In genomic region chr1:38856196-38856595, GRCm38 (mm10) we compare ENCODE assay signal across 8 mouse cellular contexts. TPM values are rescaled to one million over a fixed set of nuclear protein-coding genes. Genes with fewer than 3 reads are reported as not detected.
DNase-seq lines count a peak whose midpoint lies in the region; ATAC-seq lines count a peak whose summit lies in the region.

No protein-coding gene starts in this region.

- no peaks in the 10 kb centered on the region for H3K27me3 ChIP-seq in stomach, embryonic 15.5 days (replicated peaks)

- H3K27ac ChIP-seq in stomach, embryonic 15.5 days, result no peak overlapping the region

- H3K4me3 ChIP-seq in stomach, embryonic 15.5 days (replicated peaks), result no peak overlapping the region

- no peaks in the 10 kb centered on the region for H3K4me1 ChIP-seq in stomach, embryonic 15.5 days

- no peak overlapping the region for H3K9ac ChIP-seq in stomach, embryonic 15.5 days

- H3K9me3 ChIP-seq in stomach, embryonic 15.5 days, result no peaks in the 10 kb centered on the region

- ATAC-seq in common myeloid progenitor, adult 5-6 weeks (replicated peaks; ENCODE audit: low read depth, poor library complexity, severe bottlenecking), result 0 out of 2 replicates have a peak, but pooled peaks have one; percentile 52
- ATAC-seq in stomach, embryonic 15.5 days (ENCODE audit: insufficient read depth, low FRiP score, low read depth), result no peak

- peak; percentile 40 to 57 for DNase-seq in adrenal gland, adult 18-20 months (ENCODE audit: low spot score in 2 of 2)
- no peak for DNase-seq in adrenal gland, postnatal 4 days (ENCODE audit: low spot score in 2 of 2)
- DNase-seq in spleen, adult 12 weeks (ENCODE audit: low spot score), result peak; percentile 12
- DNase-seq in spleen, postnatal 36 days (ENCODE audit: low spot score in 2 of 2), result no peak
- DNase-seq in heart, postnatal 4 days, result peak; percentile 62
- DNase-seq in lung, postnatal 36 days, result peak; percentile 29

- H3K4me2 ChIP-seq in stomach, embryonic 15.5 days, result peak overlapping the region; percentile 17; the same call in 1 of the 2 replicates

- no peaks in the 10 kb centered on the region for H3K36me3 ChIP-seq in stomach, embryonic 15.5 days

- WGBS in stomach, embryonic 15.5 days, result 21% methylated on average over 3 of the region's 3 CpGs

RNA-seq across cellular contexts. Expression of gene Lonrf2, which starts 19.7 kb away (rescaled TPM):
- 1 to 10 TPM; 6.0 to 6.8 TPM for total RNA-seq in adrenal gland, adult 18-20 months (2021)
- 10 to 100 TPM in 1 of 2 experiments, 1 to 10 TPM in 1; 8.7 to 10.6 TPM for total RNA-seq in adrenal gland, postnatal 4 days (2021)
- total RNA-seq in common myeloid progenitor, adult 5-6 weeks (2017), result 0.18 TPM in 1 of 2 replicates, not detected in the other
- total RNA-seq in heart, postnatal 4 days (2021), result 1 to 10 TPM; 2.4 to 2.5 TPM
- polyA plus RNA-seq in stomach, embryonic 15.5 days (2015; fragmentation: Nextera tagmentation; extraction: Ambion mirVana), result 1.4 TPM in 2 replicates

RNA-seq across cellular contexts. Expression of gene Chst10, which starts 41.8 kb away (rescaled TPM):
- 1 to 10 TPM; 1.4 to 1.9 TPM for total RNA-seq in adrenal gland, adult 18-20 months (2021)
- 1 to 10 TPM; 3.8 to 5.3 TPM for total RNA-seq in adrenal gland, postnatal 4 days (2021)
- total RNA-seq in common myeloid progenitor, adult 5-6 weeks (2017), result 3.5 TPM in 2 replicates
- under 1 TPM; 0.74 to 0.88 TPM for total RNA-seq in heart, postnatal 4 days (2021)
- 2.9 and 3.7 TPM in 2 replicates for polyA plus RNA-seq in stomach, embryonic 15.5 days (2015; fragmentation: Nextera tagmentation; extraction: Ambion mirVana)

Comparison
In these comparisons a context has a peak if more than half of its experiments do, and no peak if none do; other contexts are left out.
1. DNase-seq: peak in adrenal gland, adult 18-20 months (2 of 2), spleen, adult 12 weeks (single experiment), heart, postnatal 4 days (single experiment) and lung, postnatal 36 days (single experiment); none in adrenal gland, postnatal 4 days (0 of 2) and spleen, postnatal 36 days (0 of 2).